Mouse (Mus musculus): ENCODE measurements around the gene Atp6v1a. TPM values are rescaled to one million over a fixed set of nuclear protein-coding genes. Genes with fewer than 3 reads are reported as not detected.

Atp6v1a gene
- polyA plus RNA-seq, 1 experiment: 87.7 TPM

GRCm38 (mm10) chr16:44132300-44132699, 7.2 kb downstream of the Atp6v1a start:
- Histone ChIP-seq H3K27me3 (ENCODE audit: control insufficient read depth, insufficient read depth, low read length, poor library complexity, severe bottlenecking) (no peaks in the 10 kb centered on the region), H3K9me3 (replicated peaks; ENCODE audit: control insufficient read depth, insufficient read depth, low read length, poor library complexity, severe bottlenecking) (no peaks in the 10 kb centered on the region), H3K36me3 (ENCODE audit: control insufficient read depth, insufficient read depth, low read length, poor library complexity, severe bottlenecking) (no peaks in the 10 kb centered on the region; the same call in 1 of the 2 replicates), H3K4me1 (ENCODE audit: control insufficient read depth, insufficient read depth, low read length) (no peaks in the 10 kb centered on the region), H3K27ac (ENCODE audit: insufficient read depth, low read length) (no peak overlapping the region), H3K4me3 (ENCODE audit: low read depth, low read length) (no peak overlapping the region), H3K9ac (ENCODE audit: low read depth, poor library complexity, severe bottlenecking) (no peak overlapping the region)
- no peak for TF ChIP-seq EP300 (IDR thresholded peaks at IDR 0.05; ENCODE audit: insufficient read depth, low read depth, low read length)
- TF ChIP-seq CTCF (IDR thresholded peaks at IDR 0.05; ENCODE audit: low read depth, low read length): no peak
- no peak for TF ChIP-seq POLR2A (IDR thresholded peaks at IDR 0.05; ENCODE audit: insufficient read depth, low read length)

- Histone ChIP-seq H3K27ac (ENCODE audit: insufficient read depth, low read length) (no peak overlapping the region), H3K9me3 (replicated peaks; ENCODE audit: control insufficient read depth, insufficient read depth, low read length, poor library complexity, severe bottlenecking) (no peaks in the 10 kb centered on the region), H3K9ac (ENCODE audit: low read depth, poor library complexity, severe bottlenecking) (no peak overlapping the region), H3K27me3 (ENCODE audit: control insufficient read depth, insufficient read depth, low read length, poor library complexity, severe bottlenecking) (no peaks in the 10 kb centered on the region), H3K4me3 (ENCODE audit: low read depth, low read length) (no peak overlapping the region), H3K36me3 (ENCODE audit: control insufficient read depth, insufficient read depth, low read length, poor library complexity, severe bottlenecking) (no peaks in the 10 kb centered on the region; the same call in 1 of the 2 replicates), H3K4me1 (ENCODE audit: control insufficient read depth, insufficient read depth, low read length) (peaks cover 2% of the 10 kb centered on the region)
- TF ChIP-seq POLR2A (IDR thresholded peaks at IDR 0.05; ENCODE audit: insufficient read depth, low read length) (no peak), CTCF (IDR thresholded peaks at IDR 0.05; ENCODE audit: low read depth, low read length) (no peak), EP300 (IDR thresholded peaks at IDR 0.05; ENCODE audit: insufficient read depth, low read depth, low read length) (no peak)
Measured at GRCm38 (mm10) chr16:44126437-44126836, 13.1 kb downstream of the Atp6v1a start.

GRCm38 (mm10) chr16:44125436-44125835, 14.1 kb downstream of the Atp6v1a start:
- Histone ChIP-seq H3K4me1 (ENCODE audit: control insufficient read depth, insufficient read depth, low read length) (peaks cover 2% of the 10 kb centered on the region), H3K27ac (ENCODE audit: insufficient read depth, low read length) (no peak overlapping the region), H3K9me3 (replicated peaks; ENCODE audit: control insufficient read depth, insufficient read depth, low read length, poor library complexity, severe bottlenecking) (no peaks in the 10 kb centered on the region), H3K27me3 (ENCODE audit: control insufficient read depth, insufficient read depth, low read length, poor library complexity, severe bottlenecking) (no peaks in the 10 kb centered on the region), H3K36me3 (ENCODE audit: control insufficient read depth, insufficient read depth, low read length, poor library complexity, severe bottlenecking) (no peaks in the 10 kb centered on the region; the same call in 1 of the 2 replicates), H3K4me3 (ENCODE audit: low read depth, low read length) (no peak overlapping the region), H3K9ac (ENCODE audit: low read depth, poor library complexity, severe bottlenecking) (no peak overlapping the region)
- TF ChIP-seq EP300 (IDR thresholded peaks at IDR 0.05; ENCODE audit: insufficient read depth, low read depth, low read length) (no peak), POLR2A (IDR thresholded peaks at IDR 0.05; ENCODE audit: insufficient read depth, low read length) (no peak), CTCF (IDR thresholded peaks at IDR 0.05; ENCODE audit: low read depth, low read length) (no peak)

DNA sequence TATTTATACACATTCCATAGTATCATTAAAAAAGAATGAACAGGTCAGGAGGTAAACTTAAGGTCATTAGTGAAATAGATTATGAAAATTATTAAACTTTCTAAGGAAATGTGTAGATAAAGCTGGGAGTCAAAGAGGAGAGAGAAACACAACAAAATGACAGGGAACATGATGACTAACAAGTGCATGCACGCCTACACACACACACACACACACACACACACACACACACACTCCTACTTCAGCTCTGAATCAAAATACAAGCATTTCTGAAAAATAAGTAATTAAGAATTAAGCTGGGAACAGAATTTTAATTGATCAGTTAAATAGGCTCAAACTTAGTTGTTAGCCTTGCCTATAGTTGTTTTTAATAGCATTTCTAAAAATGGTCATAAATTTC, 14.8 kb downstream of the Atp6v1a start:
- Histone ChIP-seq H3K27ac (ENCODE audit: insufficient read depth, low read length) (no peak overlapping the region), H3K9me3 (replicated peaks; ENCODE audit: control insufficient read depth, insufficient read depth, low read length, poor library complexity, severe bottlenecking) (no peaks in the 10 kb centered on the region), H3K4me1 (ENCODE audit: control insufficient read depth, insufficient read depth, low read length) (peaks cover 2% of the 10 kb centered on the region), H3K27me3 (ENCODE audit: control insufficient read depth, insufficient read depth, low read length, poor library complexity, severe bottlenecking) (no peaks in the 10 kb centered on the region), H3K9ac (ENCODE audit: low read depth, poor library complexity, severe bottlenecking) (no peak overlapping the region), H3K36me3 (ENCODE audit: control insufficient read depth, insufficient read depth, low read length, poor library complexity, severe bottlenecking) (no peaks in the 10 kb centered on the region; the same call in 1 of the 2 replicates), H3K4me3 (ENCODE audit: low read depth, low read length) (no peak overlapping the region)
- no peak for TF ChIP-seq EP300 (IDR thresholded peaks at IDR 0.05; ENCODE audit: insufficient read depth, low read depth, low read length)
- TF ChIP-seq CTCF (IDR thresholded peaks at IDR 0.05; ENCODE audit: low read depth, low read length): no peak
- no peak for TF ChIP-seq POLR2A (IDR thresholded peaks at IDR 0.05; ENCODE audit: insufficient read depth, low read length)

GRCm38 (mm10) chr16:44123786-44124185, 15.7 kb downstream of the Atp6v1a start:
- no peaks in the 10 kb centered on the region for H3K9me3 ChIP-seq (replicated peaks; ENCODE audit: control insufficient read depth, insufficient read depth, low read length, poor library complexity, severe bottlenecking)
- H3K36me3 ChIP-seq (ENCODE audit: control insufficient read depth, insufficient read depth, low read length, poor library complexity, severe bottlenecking): no peaks in the 10 kb centered on the region; the same call in 1 of the 2 replicates
- H3K9ac ChIP-seq (ENCODE audit: low read depth, poor library complexity, severe bottlenecking): no peak overlapping the region
- H3K4me1 ChIP-seq (ENCODE audit: control insufficient read depth, insufficient read depth, low read length): peaks cover 2% of the 10 kb centered on the region
- no peaks in the 10 kb centered on the region for H3K27me3 ChIP-seq (ENCODE audit: control insufficient read depth, insufficient read depth, low read length, poor library complexity, severe bottlenecking)
- H3K27ac ChIP-seq (ENCODE audit: insufficient read depth, low read length): no peak overlapping the region
- TF ChIP-seq POLR2A (IDR thresholded peaks at IDR 0.05; ENCODE audit: insufficient read depth, low read length) (no peak), CTCF (IDR thresholded peaks at IDR 0.05; ENCODE audit: low read depth, low read length) (no peak), EP300 (IDR thresholded peaks at IDR 0.05; ENCODE audit: insufficient read depth, low read depth, low read length) (no peak)
- H3K4me3 ChIP-seq (ENCODE audit: low read depth, low read length): no peak overlapping the region

DNA sequence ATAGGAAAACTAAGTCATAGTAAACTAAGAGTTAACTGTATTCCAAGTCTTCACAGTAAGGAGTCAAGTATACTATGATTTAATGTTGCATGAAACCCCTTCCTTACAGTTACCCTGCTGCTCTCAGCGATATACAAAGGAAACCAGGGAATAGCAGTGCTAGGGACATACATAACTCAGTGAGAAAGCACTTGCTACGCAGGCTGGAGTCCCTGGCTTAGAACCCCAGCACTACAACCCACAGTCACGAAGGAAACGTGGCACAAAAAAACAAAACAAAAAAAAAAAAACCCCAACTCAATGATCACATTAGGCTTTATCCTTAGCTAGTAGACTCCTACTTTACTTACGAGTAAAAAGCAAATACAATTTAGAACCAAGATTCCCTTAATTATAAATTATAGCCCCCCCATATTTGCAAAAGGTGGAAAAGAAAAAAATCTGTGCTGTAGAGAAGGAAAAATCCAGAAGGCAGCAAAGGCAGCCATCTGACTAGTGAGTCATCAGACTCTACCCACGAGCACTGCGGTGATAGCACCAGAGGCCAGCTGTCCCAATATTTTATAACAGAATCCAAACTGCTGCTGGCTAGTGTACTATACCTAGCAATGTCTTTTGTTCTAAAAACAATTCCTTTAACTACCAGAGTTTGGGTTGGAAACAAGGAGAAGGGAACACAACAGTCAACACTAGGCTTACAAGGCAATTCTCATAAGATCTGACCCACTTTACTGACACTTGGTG, 16.4 kb downstream of the Atp6v1a start:
- no peaks in the 10 kb centered on the region for H3K27me3 ChIP-seq (ENCODE audit: control insufficient read depth, insufficient read depth, low read length, poor library complexity, severe bottlenecking)
- no peak overlapping the region for H3K9ac ChIP-seq (ENCODE audit: low read depth, poor library complexity, severe bottlenecking)
- no peaks in the 10 kb centered on the region; the same call in 1 of the 2 replicates for H3K36me3 ChIP-seq (ENCODE audit: control insufficient read depth, insufficient read depth, low read length, poor library complexity, severe bottlenecking)
- peaks cover 2% of the 10 kb centered on the region for H3K4me1 ChIP-seq (ENCODE audit: control insufficient read depth, insufficient read depth, low read length)
- TF ChIP-seq CTCF (IDR thresholded peaks at IDR 0.05; ENCODE audit: low read depth, low read length) (no peak), POLR2A (IDR thresholded peaks at IDR 0.05; ENCODE audit: insufficient read depth, low read length) (no peak), EP300 (IDR thresholded peaks at IDR 0.05; ENCODE audit: insufficient read depth, low read depth, low read length) (no peak)
- H3K27ac ChIP-seq (ENCODE audit: insufficient read depth, low read length): no peak overlapping the region
- H3K4me3 ChIP-seq (ENCODE audit: low read depth, low read length): no peak overlapping the region
- no peaks in the 10 kb centered on the region for H3K9me3 ChIP-seq (replicated peaks; ENCODE audit: control insufficient read depth, insufficient read depth, low read length, poor library complexity, severe bottlenecking)

Measured in ES-Bruce4 (cell line).